ENCODE assay signal across 24 mouse cellular contexts in genomic region chr5:17436209-17436608, GRCm38 (mm10). TPM values are rescaled to one million over a fixed set of nuclear protein-coding genes. Genes with fewer than 3 reads are reported as not detected.
DNase-seq lines count a peak whose midpoint lies in the region; ATAC-seq and TF ChIP-seq lines count a peak whose summit lies in the region.
"Had no signal": no experiment of that assay in that cellular context is flagged by ENCODE, and none has a peak within 500 bp of the region (broad histone marks: within the 10 kb centered on the region; RNA-seq: fewer than 3 reads in every experiment).

No protein-coding gene starts in this region.

- H3K36me3 ChIP-seq in hindbrain, embryonic 10.5 days: no peaks in the 10 kb centered on the region
- no peaks in the 10 kb centered on the region for H3K36me3 ChIP-seq in hindbrain, embryonic 12.5 days
- no peaks in the 10 kb centered on the region for H3K36me3 ChIP-seq in neural tube, embryonic 15.5 days
- no peaks in the 10 kb centered on the region for H3K36me3 ChIP-seq in stomach, postnatal 0 days (ENCODE audit: control insufficient read depth, insufficient read depth, low read length)
- H3K36me3 ChIP-seq: forebrain, embryonic 15.5 days; heart, embryonic 10.5 days; stomach, embryonic 15.5 days had no signal

- no peaks in the 10 kb centered on the region for H3K9me3 ChIP-seq in hindbrain, embryonic 10.5 days
- no peaks in the 10 kb centered on the region for H3K9me3 ChIP-seq in hindbrain, embryonic 12.5 days (replicated peaks)
- H3K9me3 ChIP-seq in neural tube, embryonic 15.5 days (replicated peaks): no peaks in the 10 kb centered on the region
- no peaks in the 10 kb centered on the region for H3K9me3 ChIP-seq in stomach, postnatal 0 days (ENCODE audit: control insufficient read depth, low read length)
- H3K9me3 ChIP-seq: forebrain, embryonic 15.5 days; heart, embryonic 10.5 days; stomach, embryonic 15.5 days had no signal

- no peak for TF ChIP-seq CTCF in stomach, postnatal 0 days (IDR thresholded peaks at IDR 0.05; ENCODE audit: low read depth)

- DNase-seq in adrenal gland, adult 8-10 months: peak; percentile 19
- DNase-seq in adrenal gland, adult 18-20 months (ENCODE audit: low spot score in 2 of 2): no peak
- DNase-seq in hindbrain, embryonic 10.5 days (ENCODE audit: low spot score): peak; percentile 6
- DNase-seq in neural tube, embryonic 10.5 days (ENCODE audit: extremely low spot score, low spot score): peak; percentile 15
- peak; percentile 19 for DNase-seq in retina, postnatal 1 day
- DNase-seq in stomach, postnatal 0 days (ENCODE audit: low spot score): no peak
- DNase-seq: cerebellum, postnatal 14 days; heart, postnatal 36 days; kidney, postnatal 10 days; layer of hippocampus, adult 9-11 months; lung, adult 18-20 months; lung, postnatal 36 days; spleen, adult 18-20 months had no signal

- no peak for TF ChIP-seq EP300 in stomach, postnatal 0 days (optimal IDR thresholded peaks at IDR 0.05)

- H3K27ac ChIP-seq in hindbrain, embryonic 10.5 days: no peak overlapping the region
- H3K27ac ChIP-seq in hindbrain, embryonic 12.5 days: no peak overlapping the region
- no peak overlapping the region for H3K27ac ChIP-seq in neural tube, embryonic 15.5 days (replicated peaks)
- H3K27ac ChIP-seq in stomach, postnatal 0 days (replicated peaks): no peak overlapping the region
- H3K27ac ChIP-seq: forebrain, embryonic 15.5 days; heart, embryonic 10.5 days; stomach, embryonic 15.5 days had no signal

- no peak overlapping the region for H3K4me3 ChIP-seq in hindbrain, embryonic 10.5 days
- no peak overlapping the region for H3K4me3 ChIP-seq in hindbrain, embryonic 12.5 days
- no peak overlapping the region for H3K4me3 ChIP-seq in neural tube, embryonic 15.5 days (replicated peaks)
- no peak overlapping the region for H3K4me3 ChIP-seq in stomach, postnatal 0 days (ENCODE audit: low read depth, low read length)
- H3K4me3 ChIP-seq: erythroblast, embryonic 14.5 days; forebrain, embryonic 15.5 days; heart, embryonic 10.5 days; stomach, embryonic 15.5 days had no signal

- ATAC-seq in hindbrain, embryonic 12.5 days (ENCODE audit: low FRiP score): no peak
- ATAC-seq in neural tube, embryonic 15.5 days (ENCODE audit: low FRiP score): no peak
- no peak for ATAC-seq in stomach, postnatal 0 days (ENCODE audit: low FRiP score, low TSS enrichment)
- ATAC-seq: forebrain, embryonic 15.5 days had no signal

- H3K4me2 ChIP-seq in hindbrain, embryonic 12.5 days (replicated peaks): no peak overlapping the region
- H3K4me2 ChIP-seq in neural tube, embryonic 15.5 days: no peak overlapping the region
- H3K4me2 ChIP-seq in stomach, postnatal 0 days (replicated peaks; ENCODE audit: low read depth): no peak overlapping the region
- H3K4me2 ChIP-seq: forebrain, embryonic 15.5 days; stomach, embryonic 15.5 days had no signal

- 11% methylated on average over 2 of the region's 2 CpGs for WGBS in hindbrain, embryonic 10.5 days
- 9% methylated on average over 2 of the region's 2 CpGs for WGBS in hindbrain, embryonic 12.5 days
- WGBS in neural tube, embryonic 15.5 days: 9% methylated on average over 2 of the region's 2 CpGs
- WGBS in stomach, postnatal 0 days: 47% methylated on average over 2 of the region's 2 CpGs

- no peaks in the 10 kb centered on the region for H3K27me3 ChIP-seq in hindbrain, embryonic 10.5 days (ENCODE audit: insufficient read depth, poor library complexity, severe bottlenecking)
- H3K27me3 ChIP-seq in hindbrain, embryonic 12.5 days: no peaks in the 10 kb centered on the region
- H3K27me3 ChIP-seq in neural tube, embryonic 15.5 days (replicated peaks): no peaks in the 10 kb centered on the region
- H3K27me3 ChIP-seq in stomach, postnatal 0 days (ENCODE audit: control insufficient read depth, insufficient read depth, low read length): no peaks in the 10 kb centered on the region
- H3K27me3 ChIP-seq: CH12.LX; forebrain, embryonic 15.5 days; stomach, embryonic 15.5 days had no signal

- H3K4me1 ChIP-seq in hindbrain, embryonic 10.5 days (replicated peaks): peaks cover 14% of the 10 kb centered on the region
- H3K4me1 ChIP-seq in hindbrain, embryonic 12.5 days: no peaks in the 10 kb centered on the region
- no peaks in the 10 kb centered on the region for H3K4me1 ChIP-seq in neural tube, embryonic 15.5 days
- H3K4me1 ChIP-seq in stomach, postnatal 0 days (replicated peaks; ENCODE audit: control insufficient read depth, insufficient read depth): no peaks in the 10 kb centered on the region
- H3K4me1 ChIP-seq: forebrain, embryonic 15.5 days; stomach, embryonic 15.5 days had no signal

- H3K9ac ChIP-seq in hindbrain, embryonic 12.5 days: no peak overlapping the region
- no peak overlapping the region for H3K9ac ChIP-seq in neural tube, embryonic 15.5 days (replicated peaks)
- H3K9ac ChIP-seq in stomach, postnatal 0 days (ENCODE audit: low read length): no peak overlapping the region
- H3K9ac ChIP-seq: forebrain, embryonic 15.5 days; stomach, embryonic 15.5 days had no signal

RNA-seq across cellular contexts. Expression of gene Speer4f1, which starts 39.7 kb away (rescaled TPM):
- not detected for total RNA-seq in adrenal gland, adult 8-10 months (2022)
- not detected for total RNA-seq in adrenal gland, adult 18-20 months (2021)
- not detected in 2 replicates for polyA plus RNA-seq in hindbrain, embryonic 10.5 days (2016; fragmentation: Nextera tagmentation; extraction: Ambion mirVana)
- not detected in 2 replicates for polyA plus RNA-seq in hindbrain, embryonic 12.5 days (2016; fragmentation: Nextera tagmentation; extraction: Ambion mirVana)
- not detected in 2 replicates for polyA plus RNA-seq in neural tube, embryonic 15.5 days (2015; fragmentation: Nextera tagmentation; extraction: Ambion mirVana)
- not detected in 2 replicates for polyA plus RNA-seq in stomach, postnatal 0 days (2015; fragmentation: Nextera tagmentation; extraction: Ambion mirVana)
- total RNA-seq: CH12.LX; heart, postnatal 36 days; left cerebral cortex, adult 8-10 months; liver, adult 2 months had no signal
- polyA plus RNA-seq: embryonic facial prominence, embryonic 11.5 days; erythroblast, embryonic 14.5 days; forebrain, embryonic 15.5 days; heart, embryonic 10.5 days; liver, adult 2 months; stomach, embryonic 15.5 days; thymus, postnatal 0 days had no signal

Comparison
In these comparisons a context has a peak if more than half of its experiments do, and no peak if none do; other contexts are left out.
1. DNase-seq: peak in adrenal gland, adult 8-10 months (single experiment), hindbrain, embryonic 10.5 days (single experiment), neural tube, embryonic 10.5 days (single experiment) and retina, postnatal 1 day (single experiment); none in adrenal gland, adult 18-20 months (0 of 2) and stomach, postnatal 0 days (single experiment).